Mouse (Mus musculus): ENCODE measurements around the gene Zdbf2. TPM values are rescaled to one million over a fixed set of nuclear protein-coding genes. Genes with fewer than 3 reads are reported as not detected.

Zdbf2 gene
- polyA plus RNA-seq, 1 experiment from 2014 or later, result 17.5 TPM

- ATAC-seq (ENCODE audit: low FRiP score) (peak; percentile 65; the same call in 1 of the 2 replicates), DNase-seq (ENCODE audit: low spot score, missing footprints) (peak; percentile 97)
- Histone ChIP-seq H3K27me3 (ENCODE audit: control insufficient read depth, insufficient read depth, low read length) (peaks cover 40% of the 10 kb centered on the region), H3K27ac (ENCODE audit: low read depth, low read length) (peak overlapping the region; percentile 16), H3K4me1 (ENCODE audit: control insufficient read depth, insufficient read depth, low read length) (peaks cover 10% of the 10 kb centered on the region), H3K9ac (ENCODE audit: low read length) (peak overlapping the region; percentile 44), H3K4me2 (peak overlapping the region; percentile 47), H3K4me3 (ENCODE audit: low read depth, low read length) (peak overlapping the region; percentile 13), H3K9me3 (ENCODE audit: control insufficient read depth, low read length) (no peaks in the 10 kb centered on the region), H3K36me3 (ENCODE audit: control insufficient read depth, insufficient read depth, low read length) (no peaks in the 10 kb centered on the region)
- under 1% methylated on average over 18 of the region's 18 CpGs for WGBS
Observed at GRCm38 (mm10) chr1:63247831-63248359, 25.2 kb upstream of the Zdbf2 start.

GRCm38 (mm10) chr1:63248360-63248851 lies 24.7 kb upstream of the Zdbf2 start:
- peak overlapping the region; percentile 47 for H3K4me2 ChIP-seq
- peaks cover 15% of the 10 kb centered on the region for H3K4me1 ChIP-seq (ENCODE audit: control insufficient read depth, insufficient read depth, low read length)
- H3K36me3 ChIP-seq (ENCODE audit: control insufficient read depth, insufficient read depth, low read length), result no peaks in the 10 kb centered on the region
- H3K4me3 ChIP-seq (ENCODE audit: low read depth, low read length), result peak overlapping the region; percentile 13
- H3K9ac ChIP-seq (ENCODE audit: low read length), result peak overlapping the region; percentile 44
- ATAC-seq (ENCODE audit: low FRiP score) (no peak), DNase-seq (ENCODE audit: low spot score, missing footprints) (peak; percentile 96)
- peak overlapping the region; percentile 16; the same call in 1 of the 2 replicates for H3K27ac ChIP-seq (ENCODE audit: low read depth, low read length)
- no peaks in the 10 kb centered on the region for H3K9me3 ChIP-seq (ENCODE audit: control insufficient read depth, low read length)
- WGBS, result 2% methylated on average over 44 of the region's 44 CpGs
- peaks cover 45% of the 10 kb centered on the region for H3K27me3 ChIP-seq (ENCODE audit: control insufficient read depth, insufficient read depth, low read length)

GRCm38 (mm10) chr1:63249261-63249660 lies 23.8 kb upstream of the Zdbf2 start:
- Histone ChIP-seq H3K27me3 (ENCODE audit: control insufficient read depth, insufficient read depth, low read length) (peaks cover 49% of the 10 kb centered on the region), H3K36me3 (ENCODE audit: control insufficient read depth, insufficient read depth, low read length) (no peaks in the 10 kb centered on the region), H3K27ac (ENCODE audit: low read depth, low read length) (no peak overlapping the region), H3K4me3 (ENCODE audit: low read depth, low read length) (no peak overlapping the region), H3K4me2 (no peak overlapping the region), H3K4me1 (ENCODE audit: control insufficient read depth, insufficient read depth, low read length) (peaks cover 16% of the 10 kb centered on the region), H3K9ac (ENCODE audit: low read length) (no peak overlapping the region), H3K9me3 (ENCODE audit: control insufficient read depth, low read length) (no peaks in the 10 kb centered on the region)
- peak; percentile 94 for DNase-seq (ENCODE audit: low spot score, missing footprints)
- ATAC-seq (ENCODE audit: low FRiP score), result no peak
- 40% methylated on average over 4 of the region's 4 CpGs for WGBS

DNA sequence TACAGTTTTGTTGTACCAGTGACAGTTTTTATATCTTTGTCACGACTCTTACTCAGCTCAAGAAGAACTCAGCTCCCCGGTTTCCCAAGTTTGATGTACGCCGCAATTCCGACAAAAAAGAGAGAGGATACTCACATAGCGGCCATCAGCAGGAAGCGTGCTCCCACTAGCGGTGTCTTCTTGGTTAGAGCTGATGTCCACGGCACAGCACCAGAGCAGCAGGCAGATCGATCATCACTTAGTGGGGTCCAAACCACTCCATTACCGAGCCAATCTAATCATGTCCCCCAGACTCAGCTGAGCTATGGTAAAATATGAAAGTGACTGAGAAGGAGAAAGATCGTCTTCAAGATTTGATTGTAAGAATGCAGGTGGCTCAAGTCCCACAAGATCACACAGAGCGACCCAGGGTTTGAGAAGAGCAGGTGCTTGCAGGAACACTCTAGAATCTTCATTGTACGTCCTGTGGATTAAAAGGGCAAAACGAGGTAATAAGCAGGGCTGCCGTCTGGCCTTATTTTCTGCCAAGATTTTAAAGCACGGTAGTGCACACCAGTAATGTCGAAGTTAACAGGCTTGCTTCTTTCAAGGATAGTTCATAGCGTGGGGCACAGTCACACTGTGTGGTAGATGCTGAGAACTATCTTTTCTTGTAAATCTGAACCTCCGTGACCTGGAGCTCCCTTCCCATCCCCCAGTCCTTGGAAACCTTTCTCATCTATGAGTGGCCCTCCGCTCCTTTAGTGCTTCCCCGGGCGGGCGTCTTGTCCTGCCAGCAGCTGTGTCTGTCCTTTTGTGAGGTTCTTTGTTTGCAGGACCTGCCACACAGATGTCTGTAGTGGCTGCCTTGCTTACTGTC lies 20.5 kb upstream of the Zdbf2 start:
- peak; percentile 74 for ATAC-seq (ENCODE audit: low FRiP score)

DNA sequence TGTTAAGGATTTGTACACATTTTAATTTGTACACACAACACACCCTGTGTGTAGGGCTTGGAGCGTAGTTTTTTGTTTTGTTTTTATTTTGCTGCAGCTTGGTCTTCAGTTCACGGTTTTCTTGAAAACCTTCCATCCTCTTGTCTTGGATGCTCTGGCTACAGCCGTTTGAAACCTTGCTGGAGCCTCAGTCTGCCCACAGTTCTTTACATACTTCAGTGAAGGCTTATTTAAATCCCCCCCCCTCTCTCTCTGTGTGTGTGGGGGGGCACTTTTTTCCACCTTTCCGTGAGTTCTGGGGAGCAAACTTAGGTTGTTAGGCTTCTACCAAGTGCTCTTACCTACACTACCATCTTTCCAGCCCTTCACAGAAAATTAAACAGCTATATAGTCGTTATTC lies 19.8 kb upstream of the Zdbf2 start:
- WGBS, result 27% methylated on average over 5 of the region's 5 CpGs
- H3K9ac ChIP-seq (ENCODE audit: low read length), result peak overlapping the region; percentile 52
- peaks cover 77% of the 10 kb centered on the region for H3K27me3 ChIP-seq (ENCODE audit: control insufficient read depth, insufficient read depth, low read length)
- peak overlapping the region; percentile 59 for H3K27ac ChIP-seq (ENCODE audit: low read depth, low read length)
- peak; percentile 94 for DNase-seq (ENCODE audit: low spot score, missing footprints)
- H3K4me2 ChIP-seq, result peak overlapping the region; percentile 19; the same call in 1 of the 2 replicates
- no peaks in the 10 kb centered on the region for H3K9me3 ChIP-seq (ENCODE audit: control insufficient read depth, low read length)
- H3K36me3 ChIP-seq (ENCODE audit: control insufficient read depth, insufficient read depth, low read length), result no peaks in the 10 kb centered on the region
- no peak overlapping the region for H3K4me3 ChIP-seq (ENCODE audit: low read depth, low read length)
- peak; percentile 25; the same call in 1 of the 2 replicates for ATAC-seq (ENCODE audit: low FRiP score)
- H3K4me1 ChIP-seq (ENCODE audit: control insufficient read depth, insufficient read depth, low read length), result peaks cover 21% of the 10 kb centered on the region

More for the DNA sequence above, 20.5 kb upstream of the Zdbf2 start:
- Histone ChIP-seq H3K4me3 (ENCODE audit: low read depth, low read length) (no peak overlapping the region), H3K4me1 (ENCODE audit: control insufficient read depth, insufficient read depth, low read length) (peaks cover 25% of the 10 kb centered on the region), H3K27me3 (ENCODE audit: control insufficient read depth, insufficient read depth, low read length) (peaks cover 77% of the 10 kb centered on the region), H3K4me2 (peak overlapping the region; percentile 19; the same call in 1 of the 2 replicates), H3K9ac (ENCODE audit: low read length) (peak overlapping the region; percentile 52), H3K27ac (ENCODE audit: low read depth, low read length) (peak overlapping the region; percentile 59), H3K36me3 (ENCODE audit: control insufficient read depth, insufficient read depth, low read length) (no peaks in the 10 kb centered on the region), H3K9me3 (ENCODE audit: control insufficient read depth, low read length) (no peaks in the 10 kb centered on the region)
- DNase-seq (ENCODE audit: low spot score, missing footprints), result peak; percentile 96
- 28% methylated on average over 24 of the region's 24 CpGs for WGBS

GRCm38 (mm10) chr1:63255101-63255500 lies 18.0 kb upstream of the Zdbf2 start:
- Histone ChIP-seq H3K9me3 (ENCODE audit: control insufficient read depth, low read length) (no peaks in the 10 kb centered on the region), H3K36me3 (ENCODE audit: control insufficient read depth, insufficient read depth, low read length) (no peaks in the 10 kb centered on the region), H3K4me2 (no peak overlapping the region), H3K4me3 (ENCODE audit: low read depth, low read length) (no peak overlapping the region), H3K27me3 (ENCODE audit: control insufficient read depth, insufficient read depth, low read length) (peaks cover 75% of the 10 kb centered on the region), H3K4me1 (ENCODE audit: control insufficient read depth, insufficient read depth, low read length) (peaks cover 21% of the 10 kb centered on the region), H3K27ac (ENCODE audit: low read depth, low read length) (peak overlapping the region; percentile 4; the same call in 1 of the 2 replicates), H3K9ac (ENCODE audit: low read length) (no peak overlapping the region)
- DNase-seq (ENCODE audit: low spot score, missing footprints) (peak; percentile 89), ATAC-seq (ENCODE audit: low FRiP score) (no peak)
- 5% methylated on average over 4 of the region's 4 CpGs for WGBS

DNA sequence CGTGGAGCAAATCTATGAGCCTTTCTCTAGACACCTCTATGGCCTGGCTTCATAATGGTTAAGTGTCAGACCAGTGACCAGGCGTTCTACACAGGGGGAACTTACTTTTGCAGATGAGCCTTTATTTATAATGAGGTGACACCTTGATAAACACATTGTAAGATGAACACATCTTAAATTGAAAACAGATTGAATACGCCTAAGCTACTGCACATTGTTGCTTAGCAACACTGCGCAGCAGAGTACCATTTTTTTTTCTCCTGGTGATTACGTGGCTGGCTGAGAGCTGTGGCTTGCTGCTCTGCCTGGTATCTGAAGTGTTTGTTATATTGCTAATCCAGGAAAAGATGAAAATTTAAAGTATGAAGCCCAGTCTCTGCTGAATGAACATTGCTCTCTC lies 17.0 kb upstream of the Zdbf2 start:
- H3K4me1 ChIP-seq (ENCODE audit: control insufficient read depth, insufficient read depth, low read length), result peaks cover 21% of the 10 kb centered on the region
- no peak overlapping the region; the same call in 1 of the 2 replicates for H3K27ac ChIP-seq (ENCODE audit: low read depth, low read length)
- no peak overlapping the region for H3K9ac ChIP-seq (ENCODE audit: low read length)
- H3K4me2 ChIP-seq, result no peak overlapping the region
- no peaks in the 10 kb centered on the region for H3K36me3 ChIP-seq (ENCODE audit: control insufficient read depth, insufficient read depth, low read length)
- peaks cover 74% of the 10 kb centered on the region for H3K27me3 ChIP-seq (ENCODE audit: control insufficient read depth, insufficient read depth, low read length)
- H3K4me3 ChIP-seq (ENCODE audit: low read depth, low read length), result no peak overlapping the region
- ATAC-seq (ENCODE audit: low FRiP score), result 0 out of 2 replicates have a peak, but pooled peaks have one; percentile 43
- WGBS, result 20% methylated on average over 5 of the region's 5 CpGs
- H3K9me3 ChIP-seq (ENCODE audit: control insufficient read depth, low read length), result no peaks in the 10 kb centered on the region
- DNase-seq (ENCODE audit: low spot score, missing footprints), result peak; percentile 90

- no peak overlapping the region for H3K4me3 ChIP-seq (ENCODE audit: low read depth, low read length)
Observed at GRCm38 (mm10) chr1:63258501-63258900, 14.6 kb upstream of the Zdbf2 start.

More at GRCm38 (mm10) chr1:63258501-63258900, 14.6 kb upstream of the Zdbf2 start:
- 47% methylated on average over 2 of the region's 2 CpGs for WGBS
- ATAC-seq (ENCODE audit: low FRiP score) (no peak), DNase-seq (ENCODE audit: low spot score, missing footprints) (peak; percentile 88)
- H3K9ac ChIP-seq (ENCODE audit: low read length), result no peak overlapping the region
- no peaks in the 10 kb centered on the region for H3K9me3 ChIP-seq (ENCODE audit: control insufficient read depth, low read length)
- no peak overlapping the region for H3K27ac ChIP-seq (ENCODE audit: low read depth, low read length)
- peaks cover 71% of the 10 kb centered on the region for H3K27me3 ChIP-seq (ENCODE audit: control insufficient read depth, insufficient read depth, low read length)
- H3K4me1 ChIP-seq (ENCODE audit: control insufficient read depth, insufficient read depth, low read length), result peaks cover 10% of the 10 kb centered on the region
- H3K4me2 ChIP-seq, result no peak overlapping the region
- no peaks in the 10 kb centered on the region for H3K36me3 ChIP-seq (ENCODE audit: control insufficient read depth, insufficient read depth, low read length)

Measured in midbrain, embryonic 11.5 days (tissue).